Mouse (Mus musculus) hindlimb bud, embryonic 11.5 days (tissue): ENCODE results near the gene Dennd1b.

ENCODE experiments used
- DNase-seq: peaks from one replicate; pipeline ENCODE4 v3.0.0-alpha.2; 2012; ENCODE audit warnings: low read depth, low spot score; ENCODE audit errors: extremely low spot score

Gene Dennd1b

GRCm38 (mm10) chr1:138963161-138963867 lies at the start of gene Dennd1b:
Dennd1b (plus strand) TSS chr1:138963435.
- DNase-seq = no peak

GRCm38 (mm10) chr1:138915596-138915995 lies 47.6 kb upstream of the Dennd1b start:
- DNase-seq = no peak

- no peak for DNase-seq
These were observed 43.6 kb upstream of the Dennd1b start for GRCm38 (mm10) chr1:138919601-138920000.

GRCm38 (mm10) chr1:138920082-138920481 lies 43.2 kb upstream of the Dennd1b start:
- no peak for DNase-seq

- no peak for DNase-seq
These were observed 42.4 kb upstream of the Dennd1b start for GRCm38 (mm10) chr1:138920799-138921198.

- DNase-seq = no peak
These were observed 40.3 kb upstream of the Dennd1b start for GRCm38 (mm10) chr1:138922886-138923285.

GRCm38 (mm10) chr1:138924282-138924681 lies 39.0 kb upstream of the Dennd1b start:
- no peak for DNase-seq

GRCm38 (mm10) chr1:138928671-138929483 lies 34.4 kb upstream of the Dennd1b start:
- DNase-seq = no peak

GRCm38 (mm10) chr1:138929985-138930384 lies 33.2 kb upstream of the Dennd1b start:
- DNase-seq = no peak

- DNase-seq = no peak
These were observed 32.4 kb upstream of the Dennd1b start for GRCm38 (mm10) chr1:138930856-138931255.

GRCm38 (mm10) chr1:138936169-138936568 lies 27.1 kb upstream of the Dennd1b start:
- no peak for DNase-seq

GRCm38 (mm10) chr1:138937686-138938370 lies 25.4 kb upstream of the Dennd1b start:
- DNase-seq = no peak

GRCm38 (mm10) chr1:138939579-138940139 lies 23.6 kb upstream of the Dennd1b start:
- DNase-seq = no peak

- DNase-seq = no peak
These were observed 22.8 kb upstream of the Dennd1b start for GRCm38 (mm10) chr1:138940407-138940806.

- DNase-seq = no peak
These were observed 11.1 kb upstream of the Dennd1b start for GRCm38 (mm10) chr1:138952173-138952572.

- no peak for DNase-seq
These were observed 8.3 kb upstream of the Dennd1b start for GRCm38 (mm10) chr1:138954978-138955377.

GRCm38 (mm10) chr1:138955455-138955854 lies 7.8 kb upstream of the Dennd1b start:
- no peak for DNase-seq

- DNase-seq = no peak
These were observed 6.7 kb upstream of the Dennd1b start for GRCm38 (mm10) chr1:138956511-138956910.

GRCm38 (mm10) chr1:138957111-138957510 lies 6.1 kb upstream of the Dennd1b start:
- no peak for DNase-seq

GRCm38 (mm10) chr1:138958863-138959262 lies 4.4 kb upstream of the Dennd1b start:
- DNase-seq = no peak

GRCm38 (mm10) chr1:138959903-138960483 lies 3.2 kb upstream of the Dennd1b start:
- DNase-seq = no peak
